Mouse (Mus musculus) left cerebral cortex, postnatal 25 days (tissue): ENCODE measurements at regions not wholly inside any gene's neighbourhood (a gene's known extent, or its start where the extent isn't known, plus 50 kb on each side); places are given as distances from the start of the nearest gene placed in this dataset.
A peak's percentile ranks its signal among the peaks of the same experiment; 100 is the strongest.

Experiments
- DNase-seq, 2 experiments: peaks; one replicate each; pipeline ENCODE4 v3.0.0; 2022; ENCODE audit warnings: low spot score in 2 of 2, mixed read lengths in 1 of 2
- intact Hi-C: fragments of 180-260 bp; cut with DNase I; formaldehyde crosslinking; loops from one replicate; pipeline ENCODE4 v1.15.1; 2025

DNA sequence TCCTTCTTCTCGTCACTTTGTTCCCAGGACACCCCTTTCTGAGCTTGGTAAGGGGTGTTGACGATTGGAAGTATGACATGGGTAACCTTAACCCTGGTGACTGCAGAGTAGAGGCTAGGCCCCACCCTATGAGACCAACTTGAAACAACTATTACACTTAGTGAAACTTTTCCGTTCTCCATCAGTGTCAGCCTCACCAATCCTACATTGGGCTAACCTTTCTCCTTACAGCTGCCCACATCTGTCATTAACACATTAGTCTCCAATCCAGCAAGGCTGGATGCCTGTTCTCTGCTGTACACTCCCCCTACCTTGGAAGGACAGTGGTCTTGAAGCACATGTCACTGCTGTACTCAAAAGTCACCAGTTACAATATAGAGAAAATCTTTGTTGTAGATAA, 186.9 kb downstream of the Thbs2 start:
- no peak for DNase-seq
- intact Hi-C loops = no loop called here

DNA sequence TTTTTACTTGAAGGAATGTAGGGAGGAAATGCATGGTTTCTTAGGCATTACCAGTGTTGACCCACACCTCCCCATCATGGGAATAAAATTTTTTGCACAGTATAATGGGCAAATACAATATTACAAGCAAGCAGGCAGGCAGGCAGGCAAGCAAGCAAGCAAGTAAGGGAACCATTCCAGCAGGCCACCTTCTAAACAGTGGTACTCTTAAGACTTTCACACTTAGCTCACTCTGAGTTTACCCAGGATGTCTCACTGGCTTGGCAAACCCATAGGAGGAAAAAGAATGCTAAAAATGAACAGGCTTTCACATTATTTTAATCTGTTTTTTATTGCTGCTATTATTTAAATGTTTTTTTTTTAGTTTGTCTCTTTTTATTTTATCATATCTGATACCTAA, 187.9 kb downstream of the Thbs2 start:
- intact Hi-C loops = no loop called here
- DNase-seq = peak in 1 of 2 experiments; percentile 74

DNA sequence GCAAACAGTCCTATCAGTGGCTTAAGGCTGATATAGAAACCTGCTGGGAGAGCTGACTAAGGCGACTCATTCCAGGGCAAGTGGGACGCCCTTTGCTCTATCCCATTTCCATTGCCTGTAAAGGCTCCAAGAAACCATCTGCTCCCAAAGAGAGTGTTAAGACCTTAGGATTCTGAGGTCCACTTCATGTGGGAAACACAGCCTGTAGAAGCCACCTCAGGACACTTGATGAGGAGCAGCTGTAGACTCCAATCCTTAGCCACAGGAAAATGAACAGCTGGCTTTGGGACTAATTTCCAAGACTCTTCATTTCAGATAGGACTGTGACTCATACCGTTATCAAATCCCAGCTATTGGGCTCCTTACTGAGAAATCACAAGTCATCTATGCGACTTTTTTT, 188.6 kb downstream of the Thbs2 start:
- intact Hi-C loops = no loop called here
- no peak for DNase-seq

DNA sequence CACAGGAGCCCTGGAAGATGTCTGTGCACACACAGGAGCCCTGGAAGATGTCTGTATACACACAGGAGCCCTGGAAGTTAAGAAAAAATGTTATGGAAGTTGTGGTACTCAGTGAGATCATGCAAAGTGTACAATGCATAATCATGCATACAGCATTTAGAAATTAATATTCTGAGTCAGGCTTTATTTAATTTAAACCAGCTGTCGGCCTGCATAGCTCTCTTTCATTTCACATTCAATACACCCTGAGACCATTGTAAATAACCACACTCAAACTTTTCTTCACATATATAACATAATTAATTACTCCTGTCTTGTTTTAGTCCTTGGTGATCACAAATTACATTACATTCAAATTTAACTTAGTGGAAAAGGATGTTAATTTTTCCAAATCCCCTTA, 190.4 kb downstream of the Thbs2 start:
- no peak for DNase-seq
- intact Hi-C loops = no loop called here

DNA sequence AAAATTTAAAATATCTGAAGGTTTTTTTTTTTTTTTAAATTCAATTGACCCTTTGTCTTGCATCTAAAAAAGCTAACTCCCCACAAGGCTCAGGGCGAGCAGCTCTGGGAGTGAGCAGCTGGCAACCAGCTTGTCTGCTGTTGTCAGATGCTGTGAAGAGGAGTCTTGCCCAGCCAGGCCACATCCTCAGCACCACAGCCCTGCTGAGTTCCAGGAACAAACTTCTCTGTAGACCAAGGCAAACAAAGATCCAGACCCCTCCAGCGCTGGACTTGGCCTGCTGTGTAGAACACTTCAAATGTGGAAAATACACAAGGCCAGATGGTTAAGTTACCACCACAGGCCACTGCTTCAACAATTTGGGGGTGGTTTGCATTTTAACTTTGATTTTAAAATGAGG, 192.7 kb downstream of the Thbs2 start:
- no peak for DNase-seq
- intact Hi-C loops = no loop called here

DNA sequence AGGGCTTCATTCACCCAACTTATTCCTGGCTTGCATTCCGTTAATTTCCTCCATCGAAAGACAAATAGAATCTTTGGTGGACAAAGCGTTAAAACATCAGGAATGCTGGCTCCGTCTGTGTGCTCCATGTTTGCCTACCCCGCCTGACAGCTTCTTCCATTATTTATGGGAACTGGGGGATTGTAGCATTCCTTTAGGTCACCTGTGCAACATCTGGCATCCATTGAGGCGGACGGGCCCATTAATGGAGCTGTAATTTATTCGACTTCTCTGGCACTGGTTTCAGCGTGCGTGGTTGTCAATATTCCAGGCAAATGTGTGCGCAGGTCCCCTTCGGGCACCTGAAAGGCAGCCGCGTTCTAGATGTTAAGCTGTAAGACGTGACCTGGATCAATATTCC, 196.9 kb downstream of the Thbs2 start:
- intact Hi-C loops = no loop called here
- DNase-seq = no peak

DNA sequence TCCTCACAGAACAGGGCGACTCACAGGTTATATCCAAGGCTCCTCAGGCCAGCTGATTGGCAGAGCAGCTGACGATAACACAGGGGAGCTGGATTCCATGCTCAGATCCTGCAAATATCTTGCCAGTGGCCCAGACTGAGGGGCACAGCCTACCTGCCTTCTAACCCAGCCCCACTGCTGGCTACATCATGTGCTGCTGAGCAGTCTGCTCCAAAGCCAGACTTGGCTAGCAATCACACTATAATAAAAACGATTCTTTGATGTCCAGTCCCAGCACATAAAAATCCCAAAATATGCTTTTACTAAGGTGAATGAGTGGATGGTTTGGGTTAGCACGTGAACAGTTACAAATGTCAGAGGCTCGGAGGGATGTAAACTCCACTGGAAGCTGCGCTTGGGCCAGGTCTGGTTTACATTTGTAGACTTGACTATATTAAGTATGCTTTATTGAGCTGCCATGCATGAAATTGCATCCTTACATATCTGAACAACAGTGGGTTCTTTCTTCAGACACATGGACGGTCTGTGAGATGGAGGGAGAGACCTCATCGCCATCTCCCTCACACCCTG, 200.2 kb downstream of the Thbs2 start:
- no peak for DNase-seq
- intact Hi-C loops = no loop called here

DNA sequence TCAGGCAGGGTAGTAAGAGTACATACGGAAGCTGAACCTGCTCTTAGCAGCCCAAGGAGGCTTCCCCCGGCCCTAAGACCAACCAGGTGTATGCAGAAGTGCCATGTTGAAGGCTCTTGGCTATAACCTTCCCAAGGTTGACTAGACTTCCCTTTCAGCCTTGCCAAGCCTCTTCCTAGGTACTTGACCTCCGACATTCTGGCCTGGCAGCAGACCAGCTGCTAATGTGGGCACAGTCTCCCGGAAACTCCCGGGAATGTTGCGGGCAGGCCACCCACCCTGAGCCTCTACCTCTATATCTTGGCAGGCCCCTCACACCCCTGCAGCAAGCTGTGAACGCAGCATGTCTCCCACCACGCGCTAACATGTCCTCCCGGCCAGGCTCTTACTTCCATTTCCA, 201.1 kb downstream of the Thbs2 start:
- no peak for DNase-seq
- intact Hi-C loops = no loop called here

DNA sequence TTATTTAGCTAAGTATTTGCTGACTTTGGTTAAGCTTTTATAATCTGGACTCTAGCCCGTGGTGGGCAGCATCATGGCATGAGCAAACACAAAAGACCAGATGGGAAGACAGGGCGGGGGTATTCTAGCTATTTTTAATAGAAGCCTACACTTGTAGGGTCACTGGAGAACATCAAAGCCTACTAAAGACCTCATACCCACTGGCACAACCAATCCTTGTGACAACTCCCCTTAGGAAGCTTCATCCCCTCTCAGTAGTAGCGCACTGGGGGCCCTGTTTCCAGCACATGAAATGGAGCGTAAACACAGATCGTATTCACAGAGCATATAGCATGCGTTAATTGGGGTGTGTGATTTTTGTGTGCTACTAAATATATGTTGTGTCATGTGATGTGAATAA, 202.4 kb downstream of the Smoc2 start:
- intact Hi-C loops = no loop called here
- no peak for DNase-seq

DNA sequence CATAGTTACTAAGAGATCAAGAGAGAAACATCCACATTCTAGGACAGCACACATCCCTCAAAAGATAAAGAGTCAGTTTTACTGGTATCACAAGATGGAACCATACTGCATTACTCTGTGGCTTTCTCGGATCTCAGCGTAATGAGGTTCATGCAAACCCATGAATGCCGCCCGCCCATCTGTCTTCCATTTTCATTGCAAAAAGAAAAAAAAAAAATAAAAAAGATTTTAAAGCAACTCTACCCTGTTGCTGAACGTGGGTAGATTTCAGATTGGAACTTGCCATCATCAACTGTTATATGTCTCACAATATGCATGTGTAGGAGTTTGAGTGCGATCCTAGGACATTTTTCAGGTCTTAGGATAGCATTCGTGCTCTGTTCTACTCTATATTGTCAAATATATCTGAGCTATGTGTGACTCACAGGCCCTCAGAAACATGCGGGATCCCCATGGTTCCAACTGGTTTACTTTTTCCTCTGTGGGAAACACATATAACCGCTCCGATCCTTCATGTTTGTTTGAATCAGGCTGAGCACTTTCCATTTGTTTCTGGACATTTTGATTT, 199.7 kb downstream of the Smoc2 start:
- intact Hi-C loops = no loop called here
- peak; percentile 14 to 88 for DNase-seq

DNA sequence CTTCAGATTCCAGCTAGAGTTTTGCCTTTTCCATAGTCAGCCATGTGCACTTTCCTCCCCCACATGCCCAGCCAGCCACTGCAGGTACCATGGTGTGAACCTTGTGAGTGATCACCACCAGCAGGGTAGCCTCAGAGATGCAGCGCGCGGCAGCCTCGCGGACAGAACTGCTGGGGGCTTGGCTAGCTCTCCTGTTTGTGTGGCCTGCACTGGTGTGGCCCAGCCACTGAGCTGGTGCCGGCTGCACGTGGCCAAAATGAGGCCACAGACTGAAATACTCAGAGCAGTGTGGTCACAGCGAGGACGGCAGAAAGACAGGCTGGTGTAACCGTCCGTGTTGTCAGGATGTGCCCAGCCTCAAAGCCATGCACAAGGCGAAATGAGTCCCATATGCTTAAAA, 197.4 kb downstream of the Smoc2 start:
- DNase-seq = no peak
- intact Hi-C loops = no loop called here

DNA sequence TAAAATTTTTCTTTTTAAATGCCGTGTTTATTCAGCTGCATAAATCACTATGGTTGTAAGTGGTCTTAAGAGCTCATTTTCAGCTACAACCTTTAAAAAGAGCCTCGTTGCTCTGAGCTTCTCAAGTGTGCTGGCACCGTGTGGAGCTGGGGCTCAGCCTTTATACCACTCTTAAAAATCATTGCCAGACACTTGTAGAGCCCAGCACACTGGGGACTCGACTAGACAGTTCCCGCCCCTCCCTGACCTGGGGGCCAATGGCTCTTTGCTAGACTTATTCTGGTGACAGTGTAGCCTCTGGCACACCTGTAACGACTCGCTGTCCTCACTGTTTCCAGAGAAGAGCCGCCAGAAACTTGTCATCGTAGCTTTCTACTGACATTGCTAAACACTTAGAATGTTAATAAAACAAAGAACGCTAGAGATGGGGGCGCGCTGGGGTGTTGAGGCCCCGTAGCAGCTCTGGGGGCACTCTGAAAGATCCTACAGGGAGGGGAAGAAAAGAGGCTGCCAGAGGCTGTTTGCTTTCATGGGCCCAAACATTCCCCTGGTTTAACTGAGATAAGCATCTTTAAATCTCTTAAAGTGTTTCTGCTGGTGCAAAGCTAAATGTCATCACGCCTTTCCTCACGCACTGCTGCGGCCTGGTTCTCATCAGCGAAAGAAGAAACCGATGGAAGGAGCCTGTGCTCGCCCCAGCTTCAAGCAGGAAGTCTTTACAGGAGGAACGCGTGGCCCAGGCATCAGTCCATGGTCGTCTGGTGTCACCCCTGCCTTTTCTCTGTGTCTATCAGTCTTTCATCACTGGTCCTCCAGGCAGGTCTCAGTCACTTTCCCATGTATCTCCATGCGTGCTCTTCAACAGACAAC, 196.7 kb downstream of the Smoc2 start:
- DNase-seq = no peak
- intact Hi-C loops = no loop called here

DNA sequence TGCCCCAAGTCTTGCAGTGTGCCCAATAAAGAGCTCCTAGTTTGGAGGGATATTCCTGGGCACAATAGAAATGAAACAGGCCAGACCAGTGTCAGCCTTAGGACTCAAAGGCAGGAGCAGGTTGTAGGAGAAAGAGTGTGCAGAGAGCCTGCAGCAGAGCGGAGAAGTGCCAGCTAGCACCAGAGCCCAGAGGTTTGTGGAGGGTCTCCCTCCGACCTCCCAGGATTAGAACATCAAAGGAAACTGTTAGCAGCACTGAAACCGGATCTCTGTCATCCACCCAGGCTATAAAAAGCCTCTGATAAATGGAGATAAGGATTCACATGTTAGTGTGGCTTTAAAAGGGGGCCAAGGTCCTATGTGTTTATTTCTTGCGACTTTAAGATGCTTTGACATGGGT, 196.0 kb downstream of the Smoc2 start:
- DNase-seq = no peak
- intact Hi-C loops = no loop called here

DNA sequence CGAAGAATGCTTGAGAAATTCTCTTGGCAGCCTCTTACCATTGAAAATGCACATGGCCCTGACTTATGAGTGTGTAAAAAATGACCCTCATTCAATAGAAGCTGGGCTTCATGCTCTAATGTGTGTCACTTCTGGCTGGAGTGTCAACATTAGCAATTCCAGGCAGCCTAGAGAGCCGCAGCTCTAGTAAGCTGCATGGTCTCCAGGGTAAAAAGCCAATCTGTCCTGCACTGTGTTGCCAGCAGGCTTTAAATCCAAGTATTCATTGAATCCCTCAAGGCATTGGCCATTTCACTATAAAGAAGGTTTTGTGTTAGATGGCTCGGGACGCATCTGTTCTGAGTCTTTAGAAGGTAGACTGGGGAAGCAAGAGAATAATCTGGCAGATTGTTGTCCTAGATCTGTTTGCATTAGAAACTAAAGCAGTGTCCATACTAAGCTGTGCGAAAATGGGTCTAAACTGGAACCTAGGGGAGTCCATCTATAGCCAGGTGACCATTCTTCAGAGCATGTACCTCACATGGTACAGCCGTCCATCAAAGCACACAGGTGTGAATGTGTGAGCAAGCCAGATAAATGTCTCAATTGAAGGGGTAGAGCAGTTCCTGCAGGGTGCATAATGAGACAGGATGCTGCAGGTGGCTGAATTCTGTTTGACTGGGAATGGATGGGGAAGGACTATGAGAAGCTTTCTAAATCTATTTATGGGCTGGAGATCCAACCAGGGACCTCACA, 189.6 kb downstream of the Smoc2 start:
- intact Hi-C loops = no loop called here
- no peak for DNase-seq

DNA sequence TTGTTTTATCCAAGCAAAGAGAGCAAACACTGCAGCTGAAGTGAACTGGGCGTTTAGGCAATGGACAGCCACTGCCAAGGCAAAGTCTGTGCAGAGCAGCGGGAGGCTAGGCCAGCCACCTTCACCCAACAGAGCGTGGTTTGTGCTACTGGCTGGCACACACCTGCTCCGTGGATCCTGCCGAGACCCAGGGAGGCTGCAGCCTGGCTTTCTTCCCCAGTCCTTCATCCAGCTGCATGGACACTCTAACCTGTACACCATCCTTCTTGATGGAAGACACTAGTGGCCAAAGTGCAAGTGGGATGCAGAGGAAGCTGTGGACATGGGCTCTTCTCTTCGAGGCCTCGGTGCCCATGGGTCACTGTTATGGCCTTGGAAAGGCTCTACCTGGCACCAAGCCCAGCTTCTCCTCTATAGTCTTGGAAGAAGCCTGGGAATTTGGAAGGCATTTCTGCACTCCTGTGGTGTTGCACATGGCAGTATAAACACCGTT, 176.0 kb downstream of the Smoc2 start:
- intact Hi-C loops = no loop called here
- DNase-seq = no peak
